Mouse (Mus musculus): ENCODE results near the gene Stac3.

DNA sequence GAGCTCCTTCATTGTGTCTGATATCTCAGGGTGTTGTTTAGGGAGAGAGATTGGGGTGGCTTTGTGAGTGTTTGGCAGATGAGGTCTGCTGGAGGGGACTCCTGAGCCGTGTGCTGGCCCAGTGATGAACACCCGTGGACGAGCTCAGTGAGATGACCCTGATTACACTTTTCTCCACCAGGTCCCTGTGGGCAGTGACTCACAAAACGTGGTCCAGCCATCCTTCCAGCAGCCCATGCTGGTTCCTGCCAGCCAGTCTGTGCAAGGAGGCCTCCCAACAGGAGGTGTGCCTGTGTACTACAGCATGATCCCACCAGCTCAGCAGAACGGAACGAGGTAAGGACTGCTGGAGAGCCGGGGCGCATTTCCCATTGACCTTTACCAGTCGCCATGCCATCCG, 16.3 kb upstream of the Stac3 start:
- TF ChIP-seq EP300 (IDR thresholded peaks at IDR 0.05) (no peak), CTCF (IDR thresholded peaks at IDR 0.05) (no peak)
